Mouse (Mus musculus) layer of hippocampus, postnatal 36 days (tissue): ENCODE measurements around the gene Dtl. TPM values are rescaled to one million over a fixed set of nuclear protein-coding genes. Genes with fewer than 3 reads are reported as not detected.

Experiments
- DNase-seq, 2 experiments: peaks; one replicate each; pipeline ENCODE4 v3.0.0; 2022
- total RNA-seq, 2 experiments: library from RNA; stranded (reverse); gene quantifications; 2 replicates each; pipeline ENCODE4 v1.2.3; 2021

Gene Dtl
- under 1 TPM; 0.73 to 0.80 TPM for total RNA-seq

DNA sequence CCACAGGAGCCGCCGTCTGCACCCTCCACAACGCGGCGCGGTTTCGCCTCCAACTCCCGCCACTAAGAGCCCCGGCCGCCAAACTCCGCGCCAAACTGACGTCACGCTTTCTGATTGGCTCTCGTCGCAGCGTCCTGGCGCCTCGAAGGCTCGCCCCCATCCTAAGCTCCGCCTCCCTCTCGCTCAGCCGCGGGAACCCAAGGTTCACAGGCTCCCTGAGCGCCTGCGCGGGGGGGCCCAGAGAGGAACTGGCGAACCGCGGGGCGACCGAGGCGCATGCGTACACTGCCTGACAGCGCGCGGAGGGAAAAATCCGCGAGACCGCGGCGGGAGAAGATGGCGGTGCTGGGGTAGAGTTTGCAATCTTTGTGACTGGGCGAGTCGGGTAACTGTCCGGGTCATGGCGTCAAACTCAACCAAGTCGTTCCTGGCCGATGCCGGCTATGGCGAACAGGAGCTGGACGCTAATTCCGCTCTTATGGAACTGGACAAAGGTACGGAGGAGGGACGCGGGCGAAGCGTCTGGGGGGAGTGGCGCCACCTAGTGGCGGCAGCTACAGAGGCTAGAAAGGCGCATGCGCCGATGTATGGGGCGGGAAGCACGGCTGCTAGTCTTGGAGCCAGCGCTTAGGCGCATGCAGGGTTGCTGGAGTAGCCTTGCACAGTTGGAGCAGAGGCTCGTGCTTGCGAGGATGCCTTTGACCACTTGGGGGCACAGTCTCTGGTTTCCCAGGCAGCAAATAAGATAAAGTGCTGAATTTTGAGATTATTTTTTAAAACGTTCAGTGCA lies at the start of gene Dtl, which contains the start of gene Ints7:
TSS of gene Dtl (minus strand) at position 87 of the 790 bp plus-strand sequence.
TSS of gene Ints7 (plus strand) at position 179 of the 790 bp plus-strand sequence.
- peak; percentile 99 for DNase-seq

DNA sequence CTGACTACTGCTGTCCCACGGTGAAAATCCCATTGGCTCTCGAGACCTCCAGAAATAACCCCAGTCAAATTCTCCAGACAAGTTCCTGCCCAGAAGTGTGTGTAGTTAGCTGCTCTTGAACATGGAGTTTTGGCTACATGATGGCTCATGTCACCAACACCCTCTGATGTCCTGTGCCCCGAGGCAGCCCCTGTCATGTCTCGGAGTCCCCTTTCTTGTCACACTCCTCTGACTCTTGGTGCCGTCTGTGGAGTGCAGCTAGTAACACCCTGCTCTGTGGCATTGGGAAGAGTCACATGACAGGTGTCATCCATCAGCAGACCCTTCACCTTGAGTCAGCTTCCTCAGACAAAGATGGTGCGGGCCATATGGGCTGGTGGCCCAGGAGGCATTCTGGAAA lies 49.7 kb upstream of the Dtl start:
- no peak for DNase-seq

DNA sequence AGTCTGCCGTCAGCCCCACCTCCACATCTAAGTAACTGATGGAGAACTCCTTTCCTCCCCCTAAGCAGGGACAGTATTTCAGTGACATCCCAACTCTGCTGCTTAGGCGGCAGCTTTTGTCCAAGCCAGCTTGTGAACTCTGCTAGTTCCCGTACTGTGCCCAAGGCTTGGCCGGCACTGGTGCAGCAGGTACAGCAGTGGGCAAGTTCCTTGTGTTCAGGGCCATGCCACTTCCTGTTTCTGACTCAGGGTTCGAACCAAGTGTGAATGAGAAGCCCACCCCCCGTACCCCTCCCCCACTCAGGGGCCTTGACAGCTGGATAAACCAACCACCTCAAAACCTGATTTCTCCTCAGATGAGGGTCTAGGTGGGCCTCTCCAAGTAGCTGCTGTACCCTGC lies 49.1 kb upstream of the Dtl start:
- no peak for DNase-seq

DNA sequence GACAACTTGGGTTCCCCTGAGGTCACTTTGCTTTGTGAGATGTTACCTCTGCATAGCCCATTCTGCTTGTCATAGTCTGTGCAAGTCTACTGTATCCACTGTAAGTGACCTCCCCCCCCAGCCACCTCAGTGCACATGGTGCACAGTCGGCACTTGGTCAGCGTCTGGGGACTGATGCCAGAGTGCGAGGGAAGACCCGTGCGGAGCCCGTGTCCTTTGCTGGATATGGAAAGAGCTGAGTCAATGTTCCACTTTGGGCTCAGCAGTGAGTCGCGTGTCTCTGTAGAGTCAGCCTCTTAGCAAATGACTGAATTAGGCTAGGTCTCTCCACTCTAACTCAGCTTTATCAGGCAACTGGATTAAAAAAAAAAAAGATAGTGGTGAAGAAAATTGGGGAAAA lies 47.5 kb upstream of the Dtl start:
- DNase-seq: no peak

DNA sequence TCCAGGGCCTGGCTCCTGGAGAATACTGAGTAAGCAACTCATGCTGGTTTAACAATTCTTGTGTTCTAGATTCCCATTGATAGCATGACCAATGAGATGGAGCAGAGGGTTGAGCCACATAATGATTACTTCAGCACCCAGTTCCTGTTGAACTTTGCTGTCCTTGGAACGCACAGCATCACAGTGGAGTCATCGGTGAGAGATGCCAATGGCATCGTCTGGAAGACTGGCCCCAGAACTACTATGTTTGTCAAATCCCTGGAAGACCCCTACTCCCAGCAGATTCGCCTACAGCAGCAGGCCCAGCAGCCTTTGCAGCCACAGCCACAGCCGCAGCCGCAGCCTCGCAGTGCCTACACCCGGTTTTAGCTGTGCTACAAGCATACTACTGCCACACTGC lies 45.8 kb upstream of the Dtl start:
- DNase-seq: no peak

DNA sequence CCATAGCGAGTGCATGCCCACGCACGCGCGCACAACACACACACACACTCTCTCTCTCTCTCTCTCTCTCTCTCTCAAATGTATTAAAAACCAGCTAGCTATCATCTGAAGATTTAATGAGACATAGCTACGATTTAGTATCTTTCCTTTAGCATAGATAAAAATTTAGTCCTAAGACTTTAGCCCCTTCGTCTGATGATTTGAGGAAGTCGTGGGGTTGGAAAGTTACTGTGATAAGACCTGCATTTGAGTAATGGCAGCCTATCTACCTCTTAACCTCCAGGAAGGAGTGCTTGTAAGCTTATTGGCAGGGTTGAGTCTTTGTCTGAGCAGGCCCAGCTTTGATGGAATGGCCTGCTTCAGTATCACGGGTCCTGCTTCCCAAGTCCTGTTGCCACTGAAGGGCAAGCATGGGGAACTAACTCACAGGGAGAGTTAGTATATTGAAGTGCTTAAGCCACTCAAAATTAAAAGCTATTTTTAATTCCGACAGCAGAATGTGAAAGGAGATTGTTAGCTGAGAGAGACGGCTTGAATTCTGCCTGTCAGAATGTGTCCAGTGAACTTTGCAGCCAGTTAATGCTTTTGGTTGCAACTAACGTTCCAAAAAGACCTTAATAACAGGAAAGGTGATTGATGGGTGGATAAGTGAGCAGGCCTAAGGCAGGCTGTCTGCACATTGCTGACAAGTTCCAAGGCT lies 42.9 kb upstream of the Dtl start:
- DNase-seq: no peak

DNA sequence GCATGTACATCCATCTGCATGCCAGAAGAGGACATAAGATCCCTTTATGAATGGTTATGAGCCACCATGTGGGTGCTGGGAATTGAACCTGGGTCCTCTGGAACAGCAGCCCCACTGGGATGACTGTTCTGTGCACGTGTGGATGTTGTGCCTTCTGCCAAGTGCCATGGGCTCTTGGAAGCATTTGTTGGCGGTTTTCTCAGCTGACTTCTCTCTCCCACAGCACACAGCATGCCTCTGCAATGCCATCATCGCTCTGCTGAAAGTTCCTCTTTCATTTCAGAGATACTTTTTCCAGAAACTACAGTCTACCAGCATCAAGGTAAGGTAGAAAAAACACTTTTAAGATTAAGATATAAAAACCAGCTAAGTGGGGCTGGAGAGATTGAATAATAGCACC lies 42.2 kb upstream of the Dtl start:
- DNase-seq: no peak

DNA sequence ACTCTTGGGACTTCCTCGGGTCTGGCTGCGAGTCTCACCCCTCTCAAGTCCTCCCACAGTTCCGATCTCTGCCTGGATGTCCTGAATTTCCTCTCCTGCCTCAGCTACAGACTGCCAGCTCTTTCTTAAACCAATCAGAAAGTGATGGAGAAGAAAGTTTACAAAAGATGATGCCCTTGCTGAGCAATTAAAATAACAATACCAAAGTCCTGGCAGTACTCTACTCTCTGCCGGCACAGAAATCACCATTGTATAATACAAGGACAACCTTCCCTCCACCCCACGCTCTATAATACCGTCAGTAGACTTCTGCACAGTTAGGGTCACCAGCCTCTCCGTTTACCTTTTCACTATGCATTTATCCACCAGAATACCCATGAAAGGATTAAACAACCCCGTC lies 40.9 kb upstream of the Dtl start:
- no peak for DNase-seq

DNA sequence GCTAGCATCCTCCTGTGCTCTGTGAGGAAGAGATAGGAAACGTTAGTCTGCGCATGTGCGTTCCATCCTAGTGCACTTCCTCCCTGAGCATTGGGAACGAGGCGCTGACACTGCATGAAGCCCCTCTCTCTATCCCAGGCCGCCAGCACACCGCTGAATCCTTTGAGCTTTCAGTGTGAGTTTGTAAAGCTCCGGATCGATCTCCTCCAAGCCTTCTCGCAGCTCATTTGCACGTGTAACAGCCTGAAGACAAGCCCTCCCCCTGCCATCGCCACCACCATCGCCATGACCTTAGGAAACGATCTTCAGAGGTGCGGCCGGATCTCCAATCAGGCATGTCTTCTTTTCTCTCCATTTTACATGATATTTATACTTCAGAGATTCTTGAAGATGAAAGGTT lies 37.5 kb upstream of the Dtl start:
- no peak for DNase-seq

DNA sequence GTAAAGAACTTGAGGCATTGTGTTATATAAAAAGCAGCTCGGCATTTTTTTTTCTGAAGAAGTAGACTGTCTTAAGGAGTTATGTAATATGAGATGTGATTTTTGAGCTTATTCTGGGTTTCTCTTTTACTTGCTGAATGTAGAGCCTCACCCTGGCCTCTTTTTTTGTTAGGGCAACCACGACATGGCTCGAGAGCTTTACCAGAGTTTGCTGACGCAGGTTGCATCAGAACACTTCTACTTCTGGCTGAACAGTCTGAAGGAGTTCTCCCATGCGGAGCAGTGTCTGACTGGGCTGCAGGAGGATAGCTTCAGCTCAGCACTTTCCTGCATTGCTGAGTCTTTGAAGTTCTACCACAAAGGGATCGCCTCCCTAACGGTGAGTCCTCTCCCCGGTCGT lies 36.3 kb upstream of the Dtl start:
- DNase-seq: no peak

DNA sequence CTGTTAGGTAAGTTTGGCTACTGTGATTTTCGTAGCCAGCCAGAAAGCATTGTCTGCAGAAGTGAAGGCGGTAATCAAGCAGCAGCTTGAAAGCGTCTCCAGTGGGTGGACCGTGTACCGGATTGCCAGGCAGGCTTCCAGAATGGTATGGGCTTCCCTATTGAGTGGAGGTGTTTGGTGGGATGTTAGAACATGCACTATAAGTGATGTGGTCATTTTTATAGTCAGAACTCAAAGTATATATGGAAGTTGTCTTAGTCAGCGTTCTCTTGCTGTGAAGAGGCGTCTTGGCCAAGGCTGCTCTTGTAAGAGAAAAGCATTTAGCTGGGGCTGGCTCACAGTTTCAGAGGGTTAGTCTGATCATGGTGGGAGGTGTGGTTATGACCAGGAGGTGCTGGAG lies 35.0 kb upstream of the Dtl start:
- DNase-seq: no peak

DNA sequence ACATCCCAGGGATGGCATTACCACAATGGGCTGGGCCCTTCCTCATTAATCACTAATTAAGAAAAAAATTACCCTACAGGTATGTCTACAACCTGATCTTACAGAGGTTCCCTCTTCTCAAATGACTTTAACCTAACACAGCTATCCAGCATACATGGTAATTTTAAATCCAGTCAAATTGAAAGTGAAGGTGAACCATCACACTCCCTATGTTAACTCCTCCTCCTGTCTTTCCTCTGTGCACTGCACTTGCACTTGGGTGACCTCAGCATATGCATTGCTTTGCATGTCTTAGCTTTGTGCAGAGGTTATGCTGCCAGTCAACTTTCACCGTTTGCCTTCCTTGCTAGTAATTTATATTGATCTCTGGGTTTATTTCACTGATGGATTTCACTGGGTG lies 34.2 kb upstream of the Dtl start:
- no peak for DNase-seq

DNA sequence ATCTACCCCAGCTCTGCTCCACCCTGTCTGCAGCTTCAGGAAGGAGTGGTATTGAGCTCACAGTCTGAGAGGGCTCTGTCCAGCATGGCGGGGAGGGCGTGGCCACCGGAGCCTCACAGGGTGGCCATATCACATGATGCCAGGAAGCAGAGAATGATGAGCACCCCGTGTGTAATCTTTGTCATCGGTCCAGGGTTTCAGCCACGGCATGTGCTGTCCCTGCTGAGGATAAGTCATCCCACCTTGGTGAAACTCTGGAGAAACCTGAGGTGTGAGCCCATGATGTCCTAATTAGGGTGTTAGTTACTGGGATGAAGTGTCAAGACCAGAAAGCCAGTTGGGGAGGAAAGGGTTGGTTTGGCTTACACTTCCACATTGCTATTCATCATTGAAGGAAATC lies 33.7 kb upstream of the Dtl start:
- DNase-seq: no peak

DNA sequence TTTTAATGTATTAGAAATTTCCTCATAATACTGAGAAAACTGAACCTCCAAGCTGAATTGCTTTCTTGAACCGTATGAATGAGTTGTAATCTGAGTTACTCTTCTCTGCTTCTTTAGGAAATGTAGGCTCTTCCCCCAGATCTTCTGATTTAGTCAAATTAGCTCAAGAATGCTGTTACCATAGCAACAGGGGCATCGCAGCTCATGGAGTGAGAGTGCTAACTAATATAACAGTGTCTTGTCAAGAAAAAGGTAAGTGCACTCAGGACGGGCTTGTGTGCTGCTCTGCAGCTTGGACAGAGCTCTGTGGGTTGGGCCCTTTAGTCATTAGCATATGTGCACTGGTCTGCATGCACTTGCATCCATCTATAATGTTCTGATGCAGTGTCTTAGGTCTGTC lies 29.3 kb upstream of the Dtl start:
- DNase-seq: no peak

DNA sequence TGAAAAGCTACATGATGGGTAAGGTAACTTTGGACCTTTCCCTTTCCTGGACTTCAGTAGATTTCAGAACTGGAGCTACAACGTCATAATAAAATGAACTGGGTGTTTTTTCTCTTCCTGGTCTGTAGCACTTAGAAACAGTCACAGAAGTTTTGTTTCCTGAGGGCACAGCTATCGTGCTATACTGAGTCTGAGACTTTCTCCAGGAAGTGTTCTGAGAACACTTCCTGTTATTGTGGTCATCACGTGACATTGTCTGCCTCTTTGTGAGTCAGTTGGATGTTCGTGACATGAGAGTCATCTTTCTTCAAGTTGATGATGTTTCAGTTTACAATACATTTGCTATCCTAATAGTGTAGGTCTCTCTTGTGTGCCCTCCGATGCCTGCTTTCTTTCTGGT lies 23.9 kb upstream of the Dtl start:
- no peak for DNase-seq

DNA sequence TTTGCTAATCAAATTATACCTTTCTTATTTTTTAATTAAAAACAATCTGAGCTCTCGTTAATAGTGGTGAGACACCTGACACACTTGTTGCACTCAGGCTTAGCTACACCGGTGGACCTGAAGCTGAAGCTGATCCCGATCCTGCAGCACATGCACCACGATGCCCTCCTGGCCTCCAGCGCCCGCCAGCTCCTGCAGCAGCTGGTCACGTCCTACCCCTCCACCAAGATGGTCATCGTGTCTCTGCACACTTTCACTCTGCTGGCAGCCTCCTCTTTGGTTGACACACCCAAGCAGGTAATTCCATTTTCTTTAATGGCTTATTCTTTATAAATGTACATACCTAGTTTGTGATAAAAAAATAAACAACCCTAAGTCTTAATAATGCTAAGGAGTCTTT lies 20.7 kb upstream of the Dtl start:
- no peak for DNase-seq

DNA sequence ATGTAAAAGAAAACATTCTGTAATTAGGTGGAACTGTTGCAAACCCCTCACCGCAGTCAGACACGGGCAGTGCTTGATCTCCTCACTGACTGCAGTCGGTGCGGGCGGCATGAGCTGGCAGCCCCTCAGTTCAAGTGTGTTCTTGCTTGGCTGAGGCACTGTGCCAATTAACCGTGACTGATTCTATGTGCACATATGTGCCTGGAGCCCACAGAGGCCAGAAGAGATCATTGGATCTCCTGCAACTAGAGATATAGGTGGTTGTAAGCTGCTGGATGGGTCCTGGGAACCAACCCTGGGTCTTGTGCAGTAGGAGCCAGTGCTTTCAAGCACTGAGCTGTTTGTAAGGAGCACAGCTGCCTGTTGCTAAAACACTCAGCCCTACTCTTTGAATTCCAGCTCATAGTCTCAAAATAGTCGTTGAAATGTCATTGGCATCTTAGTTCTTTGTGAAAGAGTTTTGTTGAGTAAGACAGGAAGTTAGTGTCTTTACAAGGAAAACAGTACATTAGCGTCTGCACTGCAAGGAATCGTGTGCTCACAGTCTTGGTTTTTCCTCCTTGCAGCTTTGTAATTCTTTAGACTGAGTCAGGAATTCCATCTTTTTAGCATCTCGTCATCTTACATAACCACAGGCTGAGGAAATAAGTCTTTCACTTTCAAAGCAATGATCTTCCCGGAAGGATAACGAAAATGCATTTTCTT lies 16.8 kb upstream of the Dtl start:
- DNase-seq: peak in 1 of 2 experiments; percentile 20

DNA sequence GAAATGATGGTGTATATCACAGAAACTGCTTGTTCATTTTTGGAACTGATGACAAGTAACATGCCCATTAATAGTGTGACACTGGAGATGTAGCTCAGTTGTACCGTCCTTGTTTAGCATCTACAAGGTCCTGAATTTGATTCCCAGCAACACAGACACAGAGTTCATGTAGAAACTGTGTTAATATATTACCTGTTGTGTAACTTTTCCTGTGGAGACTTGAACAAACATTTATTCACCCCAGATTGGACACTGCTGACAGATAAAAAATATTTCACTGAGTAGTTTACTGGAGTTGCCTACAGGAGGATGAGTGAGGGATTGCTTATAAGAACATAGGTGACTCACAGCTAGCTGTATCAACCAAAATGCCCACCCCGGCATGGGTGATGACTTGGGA lies 13.4 kb upstream of the Dtl start:
- no peak for DNase-seq

DNA sequence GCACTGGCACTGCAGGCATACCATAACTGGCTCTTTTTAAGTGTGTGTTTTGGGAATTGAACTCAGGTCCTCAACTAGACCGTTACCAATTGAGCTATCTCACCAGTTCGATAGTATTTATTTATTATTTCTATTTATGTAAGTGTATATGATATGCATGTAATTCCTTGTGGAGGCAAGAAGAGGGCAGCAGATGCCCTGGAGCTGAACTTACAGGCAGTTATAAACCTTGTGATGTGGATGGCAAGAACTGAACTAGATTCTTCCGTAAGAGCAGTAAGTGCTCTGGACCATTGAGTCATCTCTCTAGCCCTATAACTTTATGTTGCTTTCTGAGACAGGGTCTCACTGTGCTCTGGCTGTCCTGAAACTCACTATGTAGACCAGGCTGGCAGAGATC lies 11.7 kb upstream of the Dtl start:
- DNase-seq: no peak

DNA sequence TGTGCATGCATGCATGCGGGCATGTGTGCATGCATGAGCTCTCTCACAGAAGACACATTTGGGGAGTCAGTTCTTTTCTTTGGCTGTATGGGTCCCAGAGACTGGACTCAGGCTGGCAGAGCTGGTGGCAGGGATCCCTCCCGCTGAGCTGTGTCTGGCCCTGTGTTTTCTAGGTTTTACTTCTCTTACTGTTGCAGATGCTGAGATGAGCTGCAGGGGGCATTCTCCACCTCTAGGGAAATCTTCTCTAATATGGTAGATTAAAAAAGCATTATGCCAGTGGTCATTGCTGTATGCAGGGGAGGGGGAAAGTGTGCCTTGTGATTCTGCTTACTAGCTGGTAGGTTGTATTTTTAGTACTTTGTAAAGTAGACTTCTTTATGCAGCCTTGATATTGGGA lies 10.4 kb upstream of the Dtl start:
- DNase-seq: no peak

DNA sequence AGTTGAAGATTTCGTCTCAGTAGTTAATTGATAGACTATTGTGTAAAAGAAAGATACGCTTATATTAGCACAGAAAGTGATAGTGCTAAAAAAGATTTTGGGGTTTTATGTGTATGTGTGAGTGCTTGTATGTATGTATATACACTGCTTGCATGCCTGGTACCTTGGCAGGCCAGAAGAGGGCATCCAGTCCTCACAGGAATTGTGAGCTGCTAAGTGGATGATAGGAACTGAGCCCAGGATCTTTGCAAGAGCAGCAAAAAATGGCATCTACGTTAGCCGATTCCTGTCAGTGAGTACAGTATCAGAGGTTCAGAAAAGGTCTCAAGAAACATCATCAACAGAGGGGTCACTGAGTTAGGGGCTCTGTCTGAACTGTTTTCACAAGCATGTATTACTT lies 9.1 kb upstream of the Dtl start:
- no peak for DNase-seq

DNA sequence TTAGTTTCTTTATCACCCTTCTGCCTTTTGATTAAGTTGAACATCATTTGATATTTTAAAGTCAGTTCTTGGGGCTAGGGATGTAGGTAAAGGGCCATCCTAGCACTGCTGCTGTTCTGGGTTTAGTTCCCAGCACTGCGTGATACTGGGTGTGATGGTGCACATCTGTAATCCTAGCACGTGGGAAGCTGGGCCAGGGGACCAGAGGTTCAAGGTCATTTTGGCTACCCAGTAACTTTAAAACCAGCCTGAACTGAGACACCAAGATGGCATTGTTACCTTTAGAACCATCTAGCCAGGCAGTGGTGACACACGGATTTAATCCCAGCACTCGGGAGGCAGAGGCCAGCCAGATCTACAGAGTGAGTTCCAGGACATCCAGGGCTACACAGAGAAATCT lies 8.5 kb upstream of the Dtl start:
- no peak for DNase-seq

DNA sequence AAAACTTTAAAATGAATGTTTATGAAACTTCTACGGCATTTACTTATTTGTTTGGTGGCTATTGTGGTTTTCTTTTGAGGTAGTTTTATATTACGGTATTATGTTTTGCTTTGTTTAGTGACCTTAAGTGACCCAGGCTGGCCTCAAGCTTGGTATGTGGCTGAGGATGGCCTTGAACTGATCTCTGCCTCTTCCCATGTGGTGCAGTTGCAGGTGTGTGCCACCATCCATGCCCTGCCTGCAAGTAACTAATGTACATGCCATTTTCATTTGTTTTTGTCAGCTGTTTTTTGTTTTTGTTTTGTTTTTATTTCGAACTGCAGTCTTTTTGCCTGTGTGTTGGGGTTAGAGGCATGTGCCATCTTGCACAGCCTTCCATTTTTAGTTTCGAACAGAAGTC lies 6.3 kb upstream of the Dtl start:
- DNase-seq: no peak

DNA sequence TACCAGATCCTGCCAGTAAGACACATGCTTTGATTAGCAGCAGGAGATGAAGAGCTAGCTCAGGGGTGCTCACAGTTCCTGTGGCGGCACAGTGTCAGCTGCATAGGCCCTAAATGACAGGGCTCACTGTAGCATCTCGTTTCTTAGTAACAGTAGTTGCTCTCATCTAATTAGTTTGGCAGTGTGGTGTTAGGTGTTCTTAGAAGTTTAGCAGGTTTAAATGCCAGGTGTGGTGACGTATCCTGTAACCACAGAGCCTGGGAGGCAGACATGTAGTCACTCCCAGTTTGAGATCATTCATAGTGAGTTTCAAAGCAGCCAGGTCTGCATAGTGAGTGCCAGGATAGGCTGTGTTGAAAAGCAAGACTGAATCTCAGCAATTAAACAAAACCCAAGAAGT lies 4.2 kb upstream of the Dtl start:
- DNase-seq: no peak
